Mouse (Mus musculus) layer of hippocampus, adult 18-20 months (tissue): ENCODE results near the gene Macf1. TPM values are rescaled to one million over a fixed set of nuclear protein-coding genes. Genes with fewer than 3 reads are reported as not detected.

ENCODE experiments used
- DNase-seq, 2 experiments: peaks; one replicate each; pipeline ENCODE4 v3.0.0; 2022; ENCODE audit warnings: low spot score in 2 of 2
- total RNA-seq, 2 experiments: library from RNA; stranded (reverse); gene quantifications; 2 replicates each; pipeline ENCODE4 v1.2.3; 2021

Gene Macf1
- total RNA-seq, 2 experiments from 2014 or later: 219 to 233 TPM

DNA sequence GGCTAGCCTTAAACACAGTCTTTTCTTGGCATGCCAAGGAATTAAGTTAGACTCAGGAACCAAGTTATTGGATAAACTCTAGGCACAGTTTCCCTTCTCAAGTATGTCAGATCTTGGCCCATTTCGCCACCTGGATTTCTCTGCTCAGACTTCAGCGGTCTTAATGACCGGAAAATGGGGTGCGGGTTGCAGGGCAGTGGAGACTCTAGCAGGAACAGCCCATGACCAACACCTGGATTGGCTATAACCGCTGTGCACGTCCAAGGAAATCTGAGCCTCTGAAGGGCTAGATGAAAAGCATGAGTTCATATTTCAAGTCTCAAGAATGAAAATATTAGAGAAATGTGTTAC lies 271.7 kb downstream of the Macf1 start:
- DNase-seq: no peak

DNA sequence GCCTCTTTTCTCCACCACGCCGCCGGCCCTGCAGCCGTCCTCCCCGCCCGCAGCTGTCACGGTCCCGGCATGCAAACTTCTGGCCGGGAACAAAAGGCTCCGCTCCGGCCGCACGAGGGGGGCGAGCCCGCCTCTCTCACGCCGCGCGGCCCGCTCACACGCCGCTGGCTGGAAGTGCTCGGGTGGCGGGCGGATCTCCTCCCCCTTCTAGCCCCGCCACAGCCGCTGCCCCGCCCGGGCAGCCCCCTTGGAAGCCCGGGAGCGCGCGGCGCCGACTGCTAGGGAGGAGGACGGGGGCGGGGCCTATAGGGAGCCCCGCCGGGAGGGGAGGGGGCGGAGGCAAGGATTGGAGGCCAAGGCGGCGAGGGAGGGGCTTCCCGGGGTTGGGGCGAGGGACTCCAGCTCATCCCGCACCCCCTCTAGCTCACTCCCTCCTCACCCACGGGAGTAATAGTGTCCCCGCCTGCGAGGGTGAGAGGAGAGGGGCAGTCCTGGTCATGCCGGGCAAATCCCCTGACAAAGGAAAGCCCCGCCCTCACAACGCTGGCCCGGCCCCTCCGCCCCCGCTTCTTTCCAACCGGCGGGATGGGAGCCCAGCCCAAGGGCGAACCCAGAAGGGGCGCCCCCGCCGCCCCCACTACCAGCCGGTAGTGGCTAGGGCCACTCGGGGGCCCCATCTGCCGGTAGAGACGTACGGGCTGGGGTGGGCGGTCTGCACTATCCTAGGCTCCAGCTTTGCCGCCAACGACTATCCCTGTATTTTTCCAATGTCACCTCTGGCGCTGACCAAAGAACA lies 272.2 kb downstream of the Macf1 start:
- peak; percentile 76 to 80 for DNase-seq

DNA sequence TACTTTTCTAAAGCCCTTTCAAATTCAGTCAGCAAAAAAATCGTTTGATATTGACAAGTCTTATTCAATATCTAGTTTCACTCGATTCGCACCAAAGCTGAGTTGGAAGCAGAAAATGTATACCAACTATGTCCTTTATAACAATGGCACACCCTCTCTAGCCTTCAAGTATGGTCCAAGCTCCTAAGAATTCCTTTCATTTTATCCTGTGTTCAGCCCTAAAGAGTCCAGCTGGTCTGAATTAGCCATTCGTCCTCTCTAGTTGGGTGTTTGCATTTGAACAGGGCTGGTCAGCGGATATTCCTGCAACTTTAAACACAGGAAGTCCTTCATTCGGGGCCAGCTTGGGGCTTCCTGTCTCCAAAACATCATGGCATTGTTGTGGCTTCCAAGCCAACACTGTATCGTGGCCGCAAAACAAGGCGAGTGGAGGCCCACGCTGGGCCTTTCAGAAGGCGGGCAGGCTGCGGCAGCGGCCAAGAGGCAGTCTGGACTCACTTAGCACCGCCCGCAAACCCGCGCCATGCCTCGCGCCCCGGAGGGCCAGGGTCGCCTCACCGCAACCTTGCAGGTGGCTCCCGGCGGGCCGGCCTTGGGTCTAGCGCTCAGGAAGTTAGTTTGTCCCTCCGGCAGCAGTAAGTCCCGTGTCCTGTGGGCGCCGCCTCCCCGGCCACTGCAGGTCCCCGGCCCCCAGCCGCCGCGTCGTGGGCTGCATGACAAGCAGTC lies 273.0 kb downstream of the Macf1 start:
- DNase-seq: no peak

DNA sequence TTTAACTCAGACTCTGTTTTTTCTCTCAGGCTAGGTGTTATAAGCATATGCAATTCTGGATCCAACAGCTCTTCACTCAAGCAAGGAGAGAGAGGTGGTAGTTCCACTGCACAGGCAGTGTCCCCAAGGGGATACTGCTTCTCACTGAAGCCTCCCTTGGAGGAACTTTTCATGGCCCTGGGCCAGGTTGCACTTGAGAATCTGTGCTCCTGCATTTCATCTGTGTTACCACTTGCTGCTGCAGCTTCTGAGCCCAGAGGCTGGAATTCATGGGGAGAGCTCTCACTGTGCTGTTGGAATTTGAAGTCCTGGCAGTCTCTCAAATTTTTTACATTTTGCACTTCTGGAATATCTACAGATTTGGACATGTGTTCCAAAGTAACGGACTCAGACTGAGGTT lies 274.4 kb downstream of the Macf1 start:
- no peak for DNase-seq

DNA sequence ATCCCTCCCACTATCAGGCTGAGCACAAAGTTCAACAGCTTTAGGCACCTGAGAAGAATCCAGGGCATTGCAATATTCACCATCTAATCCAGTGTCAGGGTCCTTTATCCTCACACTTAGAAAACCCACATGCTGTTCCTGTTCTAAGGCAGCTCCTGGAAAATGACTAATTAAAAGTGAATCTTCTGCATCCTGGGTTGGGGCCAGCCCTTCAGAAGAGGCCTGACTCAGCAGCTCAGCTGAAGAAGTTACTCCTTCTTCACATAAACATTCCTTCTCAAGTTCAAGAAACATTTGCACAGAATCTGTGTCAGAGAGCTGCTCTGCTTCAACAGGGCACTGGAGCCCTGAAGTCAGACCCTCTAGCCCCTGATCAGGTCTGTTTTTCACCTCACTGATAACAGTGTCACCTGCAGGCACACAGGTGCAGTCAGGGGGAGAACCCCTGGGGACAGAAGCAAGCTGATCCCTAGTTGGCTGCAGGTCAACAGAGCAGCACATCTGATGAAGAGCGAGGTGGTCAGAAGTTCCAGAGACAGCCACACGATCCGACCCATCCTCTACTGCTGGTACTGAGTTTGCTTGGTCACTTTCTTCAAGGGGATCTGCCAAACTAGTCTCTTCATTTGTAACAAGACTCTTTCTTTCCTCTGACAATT lies 275.0 kb downstream of the Macf1 start:
- DNase-seq: no peak

DNA sequence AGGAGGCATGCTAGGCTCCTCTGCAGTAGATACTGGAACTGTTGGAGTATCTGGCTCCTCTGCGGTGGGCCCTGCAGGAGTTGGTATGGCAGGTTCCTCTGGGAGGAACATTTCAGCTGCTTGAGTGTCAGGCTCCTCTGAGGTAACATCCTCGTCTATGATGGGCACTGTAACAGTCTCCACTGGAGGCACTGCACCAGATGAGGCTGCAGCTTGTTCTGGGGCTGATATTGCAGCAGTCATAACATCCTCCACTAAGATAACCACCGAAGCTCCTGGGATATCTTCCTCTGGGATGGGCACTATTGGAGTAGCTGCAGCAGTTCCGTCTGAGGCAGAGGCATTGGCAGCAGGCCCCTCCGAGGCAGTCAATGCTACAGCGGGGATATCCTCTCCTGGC lies 276.4 kb downstream of the Macf1 start:
- no peak for DNase-seq

DNA sequence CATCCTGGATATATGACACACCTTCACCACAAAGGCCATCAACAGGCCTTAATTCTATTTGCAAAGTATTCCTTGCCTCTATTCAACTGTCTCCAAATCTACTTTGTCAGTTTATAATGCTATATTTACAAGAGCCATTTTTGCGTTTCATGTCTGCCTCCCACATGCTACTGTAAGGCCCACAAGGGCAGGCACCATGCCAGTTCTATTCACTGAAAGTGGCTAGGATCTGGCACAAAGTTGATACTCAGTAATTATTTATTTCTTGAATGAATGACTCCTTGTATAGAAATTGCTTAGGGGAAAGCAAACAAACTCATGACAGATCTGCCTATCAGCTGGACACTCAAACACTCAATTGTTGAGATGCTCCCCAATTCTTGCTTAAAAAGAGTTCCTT lies 280.1 kb downstream of the Macf1 start:
- DNase-seq: no peak

DNA sequence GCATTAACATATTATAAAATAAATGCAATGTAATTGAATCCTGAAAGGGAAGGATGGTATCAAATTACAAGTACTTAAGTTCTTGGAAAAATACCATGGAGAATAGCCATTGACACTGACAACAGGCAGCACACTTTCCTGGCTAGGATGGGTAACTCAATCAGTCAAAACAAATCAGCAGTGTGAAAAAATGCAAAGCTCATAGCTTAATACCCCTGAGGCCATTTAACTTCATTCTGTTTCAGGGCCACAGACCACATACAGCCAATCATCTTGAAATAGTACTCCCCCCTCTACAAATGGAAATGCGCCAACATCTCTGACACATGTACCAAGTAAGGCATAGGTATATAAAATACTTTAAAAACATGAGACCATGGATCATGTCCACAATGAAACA lies 281.9 kb downstream of the Macf1 start:
- no peak for DNase-seq

DNA sequence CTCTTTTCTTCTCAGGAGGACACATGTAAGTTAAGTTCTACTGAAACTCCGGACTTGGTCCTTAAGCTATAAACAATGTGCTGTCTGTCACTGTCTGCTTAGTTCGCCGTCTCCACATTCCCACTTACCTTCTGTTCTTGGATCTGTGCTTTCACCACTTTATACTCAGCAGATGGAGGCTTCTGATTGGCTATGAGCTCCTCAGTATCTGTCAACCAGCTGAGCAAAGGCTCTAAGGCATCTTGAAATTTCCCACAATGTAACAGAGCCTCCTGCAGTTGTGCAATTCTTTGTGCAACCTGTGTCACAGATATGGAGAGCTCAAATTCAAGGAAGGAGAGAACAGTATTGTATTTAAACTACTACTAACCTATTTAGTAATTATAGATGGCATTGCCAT lies 282.9 kb downstream of the Macf1 start:
- DNase-seq: peak; percentile 38 to 66

DNA sequence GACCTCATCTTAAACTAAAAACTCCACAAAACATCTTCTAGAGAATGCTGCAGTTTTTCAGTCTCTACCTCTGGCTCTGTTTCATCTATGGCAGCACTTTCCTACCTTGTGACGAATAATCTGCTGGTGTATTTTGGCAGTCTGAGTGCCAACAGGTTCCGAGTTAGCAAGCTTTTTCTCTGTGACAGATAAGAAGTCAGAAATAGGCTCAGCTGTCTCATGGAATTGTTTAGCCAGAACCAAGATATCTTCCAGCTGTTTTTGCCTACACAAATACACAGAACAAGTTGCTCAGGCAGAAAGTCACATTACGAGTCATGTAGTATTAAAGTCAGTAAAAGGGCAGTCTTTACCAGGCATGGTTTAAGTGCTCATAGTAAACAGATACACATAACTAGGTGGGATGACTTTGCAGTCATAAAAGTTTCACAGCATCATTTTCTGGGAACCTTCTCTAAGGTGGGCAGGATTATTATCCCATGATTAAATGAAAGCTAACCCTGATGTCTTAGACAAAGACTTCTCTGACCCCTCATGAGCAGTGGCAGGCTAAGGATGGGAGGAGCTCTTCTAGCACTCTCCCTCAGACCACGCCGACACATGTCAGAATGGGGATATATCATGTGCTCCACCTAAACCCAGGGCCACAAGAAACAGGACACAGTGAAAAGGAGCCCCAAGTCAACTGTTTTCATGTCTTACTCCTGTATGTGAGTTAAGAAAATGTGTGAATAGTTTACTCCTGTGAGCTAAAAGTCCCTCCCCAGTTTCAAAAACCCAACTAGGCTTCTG lies 286.3 kb downstream of the Macf1 start:
- DNase-seq: no peak

DNA sequence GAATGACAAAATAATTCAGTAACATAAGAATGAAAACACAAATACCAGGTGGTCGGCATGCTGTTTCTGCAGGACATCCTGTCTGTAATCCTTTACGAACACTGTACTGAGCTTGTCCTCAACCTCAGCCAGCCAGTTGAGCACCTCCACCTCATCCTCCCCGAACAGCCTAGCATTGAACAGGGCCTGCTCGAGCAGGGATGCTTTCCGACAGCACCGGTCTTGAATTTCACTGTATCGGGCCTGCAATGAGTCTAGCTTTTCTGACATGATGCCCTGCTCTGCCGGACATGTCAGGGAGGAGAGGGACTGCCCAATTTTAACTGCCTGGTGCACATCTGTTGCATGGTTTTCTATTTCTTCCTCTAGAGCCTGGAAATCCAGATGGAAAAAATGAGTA lies 287.1 kb downstream of the Macf1 start:
- no peak for DNase-seq

DNA sequence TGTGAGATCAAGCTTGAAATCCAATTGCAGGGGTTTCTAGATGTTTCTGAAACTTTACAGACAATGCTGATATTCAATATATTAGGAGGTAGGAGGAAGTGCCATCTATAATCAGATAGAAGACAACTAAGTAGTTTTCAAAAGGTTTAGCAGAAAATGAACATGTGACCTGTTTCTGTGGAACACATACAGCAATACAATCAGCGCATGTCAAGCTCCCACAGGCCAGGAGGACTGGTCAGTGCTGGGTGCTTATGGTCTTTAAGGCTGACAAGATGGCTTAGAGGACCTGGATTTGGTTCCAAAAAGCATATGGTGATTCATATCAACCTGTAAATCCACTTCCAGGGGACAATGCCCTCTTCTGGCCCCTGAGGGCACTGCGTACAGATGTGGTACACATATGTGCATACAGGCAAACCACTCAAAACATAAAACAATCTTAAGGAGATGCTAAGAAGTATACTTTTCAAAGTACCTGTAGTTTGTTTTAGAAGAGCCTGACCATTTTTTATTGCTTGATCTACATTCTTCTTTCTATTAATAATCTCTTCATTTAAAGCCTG lies 288.6 kb downstream of the Macf1 start:
- DNase-seq: no peak

DNA sequence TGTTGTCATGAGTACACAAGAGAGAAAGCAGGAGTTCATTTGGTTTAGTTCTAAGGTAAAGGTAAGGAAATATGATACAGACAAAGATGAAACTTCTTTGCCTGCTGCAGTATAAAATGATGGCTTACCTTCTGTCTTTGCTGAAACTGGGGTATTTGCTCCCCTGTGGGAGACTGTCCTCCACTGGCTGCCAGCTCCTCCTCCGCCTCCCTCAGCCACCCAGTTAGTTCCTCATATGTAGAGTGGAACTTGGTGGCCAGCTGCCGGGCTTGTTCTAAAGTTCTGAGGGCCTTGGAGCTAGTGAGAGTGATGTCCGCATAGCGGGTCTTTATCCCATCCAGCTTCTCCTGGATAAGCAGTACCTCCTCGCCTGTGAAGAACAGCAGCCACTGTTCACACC lies 289.3 kb downstream of the Macf1 start:
- no peak for DNase-seq

DNA sequence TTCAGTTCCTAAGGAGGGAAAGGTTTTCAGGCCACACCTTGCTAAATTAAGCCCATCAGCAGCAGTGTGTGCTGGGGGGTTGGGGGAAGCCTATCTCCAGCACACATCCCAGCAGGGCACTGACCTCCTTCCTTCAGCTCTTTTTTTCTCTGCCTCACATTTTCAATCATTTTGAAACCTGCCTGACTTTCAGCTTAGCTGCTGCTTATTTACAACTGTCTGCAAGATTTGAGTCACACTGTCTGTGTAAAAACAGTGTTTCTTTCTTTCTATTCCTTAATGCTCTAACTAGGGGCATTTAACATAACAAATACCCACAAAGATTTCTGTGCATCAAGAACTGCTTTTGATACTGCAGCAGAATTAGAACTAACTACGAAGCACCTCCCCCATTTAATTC lies 289.9 kb downstream of the Macf1 start:
- DNase-seq: no peak

DNA sequence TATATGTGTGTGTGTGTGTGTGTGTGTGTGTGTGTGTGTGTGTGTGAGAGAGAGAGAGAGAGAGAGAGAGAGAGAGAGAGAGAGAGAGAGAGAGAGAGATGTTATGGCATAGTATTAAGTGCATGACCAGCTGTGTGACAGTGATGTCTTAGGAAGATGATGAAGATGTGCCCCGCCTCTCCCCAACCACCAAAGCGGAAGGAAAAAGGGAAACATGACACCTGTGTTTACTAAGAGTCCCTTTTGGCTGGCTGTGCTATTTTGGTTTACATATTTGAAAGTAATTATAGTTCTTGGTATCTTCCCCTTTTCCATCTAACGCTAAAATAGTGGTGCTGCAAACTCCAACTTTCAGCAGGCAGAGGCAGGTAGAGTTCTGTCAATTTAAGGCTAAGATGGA lies 291.2 kb downstream of the Macf1 start:
- no peak for DNase-seq

DNA sequence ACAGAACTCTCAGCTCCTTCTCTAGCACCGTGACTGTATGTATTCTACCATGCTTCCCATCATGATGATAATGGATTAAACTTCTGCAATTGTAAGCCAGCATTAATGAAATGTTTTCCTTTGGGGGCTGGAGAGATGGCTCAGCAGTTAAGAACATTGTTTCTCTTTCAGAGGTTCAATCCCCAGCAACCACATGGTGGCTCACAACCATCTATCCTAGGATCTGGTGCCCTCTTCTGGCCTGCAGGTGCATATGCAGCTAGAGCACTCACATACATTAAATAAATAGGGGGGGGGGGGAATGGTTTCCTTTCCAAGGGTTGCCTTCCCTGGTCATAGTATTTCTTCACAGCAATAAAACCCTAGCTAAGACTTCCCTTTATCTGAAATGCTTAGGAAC lies 292.0 kb downstream of the Macf1 start:
- no peak for DNase-seq

DNA sequence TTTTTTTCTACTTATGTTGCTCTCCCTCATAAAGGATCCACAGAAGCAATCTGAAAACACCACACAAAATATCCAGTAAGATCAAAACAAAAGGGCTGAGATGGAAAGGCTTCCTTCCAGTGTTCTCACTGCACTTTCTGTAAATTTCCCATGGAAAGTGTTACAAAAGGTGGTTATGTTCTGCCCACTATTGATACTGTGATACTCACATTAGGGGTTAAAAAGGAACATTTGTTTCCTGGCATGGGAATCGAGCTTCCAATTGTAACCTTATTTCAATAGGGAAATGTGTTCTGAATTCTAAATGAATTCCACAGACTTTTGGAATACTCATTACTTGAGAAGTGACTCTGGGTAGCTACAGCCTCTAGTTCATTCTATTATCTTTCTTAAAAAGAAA lies 299.1 kb downstream of the Macf1 start:
- no peak for DNase-seq

DNA sequence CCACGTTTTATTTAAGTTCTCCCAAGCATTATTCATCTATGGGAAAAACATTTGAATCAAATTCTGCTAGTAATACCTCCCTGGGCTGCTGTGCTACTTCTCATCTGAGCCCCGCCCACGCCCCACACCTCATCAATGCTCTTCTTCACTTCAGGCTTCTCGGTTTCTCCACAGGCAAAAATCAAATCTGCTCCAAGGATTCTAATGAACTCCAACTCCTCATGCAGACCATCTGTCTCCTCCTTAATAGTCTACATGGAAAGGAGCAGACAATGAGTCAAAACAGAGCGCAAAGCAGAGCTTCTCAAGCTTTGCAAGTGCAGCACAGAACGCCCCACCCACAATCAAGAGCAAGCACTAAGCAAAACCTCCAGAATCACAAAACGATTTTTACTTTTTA lies 301.0 kb downstream of the Macf1 start:
- peak; percentile 47 to 82 for DNase-seq

DNA sequence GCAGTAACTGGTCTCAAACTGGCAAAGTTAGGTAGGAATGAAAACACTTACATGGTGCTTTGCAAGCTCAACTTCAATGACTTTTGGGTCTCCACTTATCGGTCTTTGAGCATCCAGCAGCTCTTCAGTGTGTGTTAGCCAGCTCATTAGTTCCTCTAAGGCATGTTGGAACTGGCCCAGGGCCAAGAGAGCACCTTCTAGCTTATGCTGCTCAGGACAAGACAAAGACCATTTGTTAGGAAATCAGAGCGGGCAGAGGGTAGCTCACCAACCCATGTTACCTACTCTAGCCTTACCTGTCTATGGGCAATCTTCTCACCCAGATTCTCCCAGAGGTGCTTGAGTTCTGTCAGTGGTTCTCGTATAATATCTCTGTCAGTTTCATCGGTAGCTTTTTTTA lies 302.1 kb downstream of the Macf1 start:
- no peak for DNase-seq

DNA sequence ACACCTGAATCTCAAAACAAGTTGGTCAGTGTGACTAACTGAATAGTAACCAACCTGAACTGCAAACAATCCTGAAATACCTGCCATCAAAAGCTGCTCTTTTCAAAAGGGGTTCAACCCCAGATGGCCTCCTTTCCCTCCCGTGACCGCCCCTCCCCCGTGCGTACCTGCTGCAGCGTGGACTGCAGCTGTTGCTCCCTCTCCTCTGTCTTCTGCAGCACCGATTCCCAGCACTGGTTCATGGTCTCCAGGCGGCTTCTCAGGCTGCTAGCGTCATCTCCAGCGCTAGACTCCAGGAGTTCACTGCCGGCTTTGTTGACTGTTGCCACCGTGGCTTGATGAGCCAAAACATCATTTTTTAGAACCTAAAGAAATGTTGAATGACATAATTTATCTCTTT lies 302.6 kb downstream of the Macf1 start:
- no peak for DNase-seq

DNA sequence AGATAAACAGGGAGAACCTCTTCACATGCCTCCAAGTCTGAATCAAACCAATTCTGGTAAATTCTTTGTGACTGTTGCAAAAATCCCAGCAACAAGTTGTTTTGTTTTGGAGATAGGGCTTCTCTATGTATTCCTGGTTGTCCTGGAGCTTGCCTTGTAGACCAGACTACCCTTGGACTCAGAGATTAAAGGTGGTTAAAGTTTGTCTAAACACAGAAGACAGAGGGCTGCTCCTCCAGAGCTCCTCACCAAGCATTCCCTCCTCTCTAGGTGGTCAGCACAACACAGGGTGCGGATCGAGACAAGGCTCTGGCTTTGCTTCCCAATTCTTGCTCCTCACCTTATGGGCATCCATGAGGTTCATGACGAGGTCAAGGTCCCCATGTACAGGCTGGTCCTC lies 308.1 kb downstream of the Macf1 start:
- DNase-seq: no peak
